Mouse (Mus musculus) midbrain, embryonic 11.5 days (tissue): Measurements from ENCODE around the gene Sgip1. TPM values are rescaled to one million over a fixed set of nuclear protein-coding genes. Genes with fewer than 3 reads are reported as not detected.

Source experiments
- ATAC-seq: fragments of 200-750 bp; cut with Nextera tagmentation; 2 replicates; pipeline ENCODE4 v1.8.0; 2017; ENCODE audit warnings: moderate TSS enrichment, moderate library complexity; ENCODE audit not compliant: low FRiP score
- DNase-seq: peaks from one replicate; pipeline ENCODE4 v3.0.0; 2015; ENCODE audit warnings: low spot score; ENCODE audit errors: missing footprints
- H3K27ac ChIP-seq: fragments of 300-500 bp; sonication (generic); 2 replicates; pipeline ENCODE4 v1.5.1; 2014; ENCODE audit warnings: low read depth, low read length
- H3K27me3 ChIP-seq: fragments of 300-500 bp; sonication (generic); 2 replicates; pipeline ENCODE4 v1.6.1; 2014; ENCODE audit warnings: mild to moderate bottlenecking, low read length, moderate library complexity, mixed read lengths; ENCODE audit not compliant: control insufficient read depth, insufficient read depth
- H3K36me3 ChIP-seq: fragments of 300-500 bp; sonication (generic); 2 replicates; pipeline ENCODE4 v1.6.1; 2014; ENCODE audit warnings: mild to moderate bottlenecking, low read length, moderate library complexity, mixed read lengths; ENCODE audit not compliant: control insufficient read depth, insufficient read depth
- H3K4me1 ChIP-seq: fragments of 300-500 bp; sonication (generic); 2 replicates; pipeline ENCODE4 v1.6.1; 2014; ENCODE audit warnings: low read length; ENCODE audit not compliant: control insufficient read depth, insufficient read depth
- H3K4me2 ChIP-seq: fragments of 300-500 bp; sonication (generic); 2 replicates; pipeline ENCODE4 v1.6.1; 2014; ENCODE audit warnings: mild to moderate bottlenecking, moderate library complexity
- H3K4me3 ChIP-seq: fragments of 300-500 bp; sonication (generic); 2 replicates; pipeline ENCODE4 v1.5.1; 2014; ENCODE audit warnings: low read depth, low read length
- H3K9ac ChIP-seq: fragments of 300-500 bp; sonication (generic); 2 replicates; pipeline ENCODE4 v1.6.1; 2014; ENCODE audit warnings: low read length
- H3K9me3 ChIP-seq: fragments of 300-500 bp; sonication (generic); 2 replicates; pipeline ENCODE4 v1.6.1; 2016; ENCODE audit warnings: low read length; ENCODE audit not compliant: control insufficient read depth
- WGBS: fragments of 180-500 bp; shearing (Covaris S2); extraction: QIAGEN DNeasy Blood & Tissue Kit; methylation state at CpG from one replicate; pipeline ENCODE4 v1.1.7; 2014; 5-methylcytosine and 5-hydroxymethylcytosine counted together
- polyA plus RNA-seq: library from polyadenylated mRNA; unstranded; fragments of >200 nt; fragmentation: Nextera tagmentation; extraction: Ambion mirVana; gene quantifications from 2 replicates; pipeline ENCODE4 v1.2.1, GENCODE M21; 2014

The Sgip1 gene
- polyA plus RNA-seq, 1 experiment from 2014 or later, result 14.4 TPM

DNA sequence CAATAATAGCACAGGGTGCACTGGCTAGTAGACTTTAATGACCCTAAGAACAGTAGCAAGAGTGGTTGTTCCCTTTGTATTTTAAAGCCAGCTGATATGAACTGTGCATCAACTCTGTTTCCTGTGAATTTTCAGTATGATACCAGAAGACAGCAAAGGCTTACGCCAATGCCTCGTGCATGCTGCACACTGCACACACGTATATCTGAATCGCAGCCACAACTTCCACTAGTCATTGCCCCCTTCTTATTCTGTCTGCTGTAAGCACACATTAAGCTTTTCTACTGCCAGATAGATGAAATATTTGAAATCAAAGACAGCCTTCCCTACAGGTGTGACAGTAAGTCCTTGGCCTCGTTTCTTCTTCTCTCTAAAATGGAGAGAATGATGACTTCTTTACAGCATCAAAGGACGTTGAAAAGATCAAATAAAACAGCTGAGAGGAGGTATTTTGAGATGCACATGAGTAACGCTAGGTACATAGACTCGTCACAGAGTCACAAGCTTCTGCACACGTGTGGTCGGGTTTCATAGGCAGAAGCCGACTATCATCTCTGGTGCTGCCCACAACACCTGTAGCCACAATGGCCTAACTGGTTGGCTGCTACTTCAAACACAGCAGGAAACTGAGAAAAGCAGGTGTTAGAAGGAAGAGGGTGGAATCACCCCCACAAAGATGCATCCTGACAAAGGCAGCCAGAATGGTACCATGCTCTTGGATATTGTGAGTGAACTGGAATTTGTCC lies 249.7 kb downstream of the Sgip1 start:
- Histone ChIP-seq H3K4me2 (no peak overlapping the region), H3K9me3 (no peaks in the 10 kb centered on the region), H3K27ac (no peak overlapping the region), H3K36me3 (no peaks in the 10 kb centered on the region), H3K4me3 (no peak overlapping the region), H3K9ac (no peak overlapping the region), H3K27me3 (no peaks in the 10 kb centered on the region), H3K4me1 (no peaks in the 10 kb centered on the region)
- ATAC-seq, result no peak
- peak; percentile 49 for DNase-seq
- 88% methylated on average over 11 of the region's 11 CpGs for WGBS

GRCm38 (mm10) chr4:102991685-102992084 lies 250.6 kb downstream of the Sgip1 start:
- no peaks in the 10 kb centered on the region for H3K27me3 ChIP-seq
- H3K9ac ChIP-seq, result no peak overlapping the region
- no peak for ATAC-seq
- H3K36me3 ChIP-seq, result no peaks in the 10 kb centered on the region
- H3K4me3 ChIP-seq, result no peak overlapping the region
- H3K27ac ChIP-seq, result no peak overlapping the region
- no peak for DNase-seq
- no peak overlapping the region for H3K4me2 ChIP-seq
- no peaks in the 10 kb centered on the region for H3K4me1 ChIP-seq
- no peaks in the 10 kb centered on the region for H3K9me3 ChIP-seq
- 68% methylated on average over 3 of the region's 3 CpGs for WGBS

DNA sequence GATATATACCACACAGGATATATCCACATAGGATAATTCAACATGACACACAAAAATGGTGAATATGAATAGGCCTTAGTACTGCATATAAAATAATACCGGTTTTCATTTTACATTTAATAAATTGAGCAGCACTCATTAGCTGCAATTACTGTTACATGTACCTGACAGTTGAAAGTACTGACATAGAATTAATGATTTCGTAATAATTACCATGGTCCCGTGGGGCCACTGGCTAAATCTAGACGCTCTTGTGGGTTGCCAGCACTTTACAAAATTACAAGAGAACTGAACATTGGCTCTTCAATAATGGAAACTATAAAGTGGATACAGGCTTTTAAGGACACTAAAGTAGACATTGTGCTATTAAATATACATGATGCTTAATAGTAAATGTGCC lies 263.6 kb downstream of the Sgip1 start:
- Histone ChIP-seq H3K27ac (no peak overlapping the region), H3K4me3 (no peak overlapping the region), H3K36me3 (no peaks in the 10 kb centered on the region), H3K4me1 (peaks cover 9% of the 10 kb centered on the region; the same call in 1 of the 2 replicates), H3K9ac (no peak overlapping the region), H3K27me3 (no peaks in the 10 kb centered on the region), H3K9me3 (no peaks in the 10 kb centered on the region), H3K4me2 (no peak overlapping the region)
- 93% methylated on average over 4 of the region's 4 CpGs for WGBS
- ATAC-seq (no peak), DNase-seq (no peak)

DNA sequence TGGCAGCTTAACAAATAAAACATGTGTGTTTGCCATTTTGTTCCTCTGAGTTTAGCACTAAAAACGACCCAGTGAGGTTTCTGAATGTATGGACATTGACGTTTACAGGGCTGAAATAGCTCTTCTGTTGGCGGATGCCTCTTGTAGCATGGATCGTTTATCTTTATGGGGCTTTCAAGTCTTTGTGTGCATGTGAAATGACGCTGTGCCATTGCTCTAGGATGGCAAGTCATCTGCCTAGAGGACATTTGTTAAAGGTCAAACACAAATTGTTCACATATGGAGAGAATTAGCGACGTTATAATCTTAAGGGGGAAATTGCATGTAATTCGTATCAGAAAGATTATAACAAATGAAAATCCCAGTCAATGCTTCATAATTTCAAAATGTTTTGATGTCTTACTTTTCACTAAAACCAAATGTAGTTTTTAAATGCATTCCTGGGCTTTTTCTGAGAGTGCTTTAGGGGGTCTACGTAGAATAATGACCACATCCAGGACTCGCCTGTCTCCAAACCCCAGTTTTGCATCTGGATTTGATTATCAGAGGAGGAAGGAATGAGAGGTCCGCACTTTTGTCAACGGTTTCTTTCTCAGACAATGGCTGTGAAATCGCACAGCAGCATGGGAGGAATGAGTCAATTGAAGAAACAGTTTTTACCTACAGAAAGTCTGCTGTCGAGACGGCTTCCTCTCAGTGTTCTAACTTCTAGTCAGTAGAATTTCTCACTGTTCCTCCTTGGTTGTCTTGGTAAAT lies 264.3 kb downstream of the Sgip1 start:
- Histone ChIP-seq H3K27ac (no peak overlapping the region), H3K9ac (no peak overlapping the region), H3K9me3 (no peaks in the 10 kb centered on the region), H3K4me2 (no peak overlapping the region), H3K4me1 (peaks cover 9% of the 10 kb centered on the region; the same call in 1 of the 2 replicates), H3K4me3 (no peak overlapping the region), H3K36me3 (no peaks in the 10 kb centered on the region), H3K27me3 (no peaks in the 10 kb centered on the region)
- ATAC-seq (no peak), DNase-seq (no peak)
- 73% methylated on average over 15 of the region's 15 CpGs for WGBS

GRCm38 (mm10) chr4:103006266-103006665 lies 265.2 kb downstream of the Sgip1 start:
- H3K27me3 ChIP-seq, result no peaks in the 10 kb centered on the region
- no peak overlapping the region for H3K9ac ChIP-seq
- H3K9me3 ChIP-seq, result no peaks in the 10 kb centered on the region
- 82% methylated on average over 5 of the region's 5 CpGs for WGBS
- H3K36me3 ChIP-seq, result no peaks in the 10 kb centered on the region
- no peak overlapping the region for H3K4me3 ChIP-seq
- no peak overlapping the region for H3K4me2 ChIP-seq
- H3K27ac ChIP-seq, result no peak overlapping the region
- DNase-seq, result peak; percentile 79
- ATAC-seq, result no peak
- peaks cover 9% of the 10 kb centered on the region; the same call in 1 of the 2 replicates for H3K4me1 ChIP-seq

- H3K4me2 ChIP-seq, result no peak overlapping the region
- no peak overlapping the region for H3K9ac ChIP-seq
- no peaks in the 10 kb centered on the region for H3K27me3 ChIP-seq
- 37% methylated on average over 4 of the region's 4 CpGs for WGBS
- H3K4me1 ChIP-seq, result peaks cover 9% of the 10 kb centered on the region; the same call in 1 of the 2 replicates
- ATAC-seq, result peak; percentile 55; the same call in 1 of the 2 replicates
- DNase-seq, result peak; percentile 88
- H3K27ac ChIP-seq, result no peak overlapping the region; the same call in 1 of the 2 replicates
- no peaks in the 10 kb centered on the region for H3K36me3 ChIP-seq
- no peak overlapping the region for H3K4me3 ChIP-seq
- H3K9me3 ChIP-seq, result no peaks in the 10 kb centered on the region
These were observed 265.9 kb downstream of the Sgip1 start for GRCm38 (mm10) chr4:103006943-103007418.

DNA sequence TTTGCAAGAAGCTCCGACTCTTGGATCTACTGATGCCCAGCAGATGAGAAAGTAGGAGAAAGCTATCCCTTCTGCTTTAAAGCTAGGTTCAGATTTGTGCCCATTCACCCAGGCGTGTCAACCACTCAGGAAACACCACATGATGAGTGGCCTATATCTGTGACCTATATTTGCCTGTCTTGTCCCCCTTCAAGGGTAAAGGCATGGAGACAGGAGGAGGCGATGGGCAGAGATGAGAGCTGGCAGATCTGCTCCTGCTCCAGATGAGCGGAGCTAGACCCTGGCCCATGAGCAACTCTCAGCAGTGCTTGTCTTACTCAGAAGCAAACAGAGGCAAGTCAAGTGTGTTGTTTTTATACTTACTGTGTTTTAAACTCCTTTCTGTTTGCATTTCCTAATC lies 269.6 kb downstream of the Sgip1 start:
- ATAC-seq, result no peak

DNA sequence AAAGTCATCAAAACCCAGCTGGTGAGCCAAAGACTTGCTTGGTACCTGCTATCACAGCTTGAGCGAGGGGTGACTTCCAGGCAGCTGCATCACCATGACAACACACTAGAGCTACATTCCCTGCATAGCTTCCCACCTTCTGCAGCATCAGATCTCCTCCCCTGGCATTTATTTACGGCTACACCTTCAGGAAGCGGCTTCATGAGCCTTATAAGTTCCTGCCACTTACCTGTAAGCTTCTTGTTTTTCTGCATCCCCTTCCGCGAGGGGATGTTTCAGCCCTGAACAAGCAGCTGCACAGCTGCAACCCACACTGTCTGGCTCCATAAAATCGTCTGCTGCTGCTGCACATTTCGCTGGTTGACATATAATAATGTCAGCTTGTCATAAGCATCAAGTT lies 270.7 kb downstream of the Sgip1 start:
- no peak overlapping the region for H3K4me3 ChIP-seq
- no peak overlapping the region for H3K27ac ChIP-seq
- no peaks in the 10 kb centered on the region for H3K9me3 ChIP-seq
- H3K9ac ChIP-seq, result no peak overlapping the region
- no peak overlapping the region for H3K4me2 ChIP-seq
- H3K4me1 ChIP-seq, result peaks cover 9% of the 10 kb centered on the region
- no peak for DNase-seq
- WGBS, result 31% methylated on average over 7 of the region's 7 CpGs
- ATAC-seq, result no peak
- H3K27me3 ChIP-seq, result no peaks in the 10 kb centered on the region
- no peaks in the 10 kb centered on the region for H3K36me3 ChIP-seq

More for the DNA sequence above, 269.6 kb downstream of the Sgip1 start:
- Histone ChIP-seq H3K36me3 (no peaks in the 10 kb centered on the region), H3K4me3 (no peak overlapping the region), H3K27me3 (no peaks in the 10 kb centered on the region), H3K4me1 (peaks cover 15% of the 10 kb centered on the region), H3K9ac (no peak overlapping the region), H3K9me3 (no peaks in the 10 kb centered on the region), H3K27ac (no peak overlapping the region), H3K4me2 (no peak overlapping the region)
- DNase-seq, result no peak
- 89% methylated on average over 4 of the region's 4 CpGs for WGBS

DNA sequence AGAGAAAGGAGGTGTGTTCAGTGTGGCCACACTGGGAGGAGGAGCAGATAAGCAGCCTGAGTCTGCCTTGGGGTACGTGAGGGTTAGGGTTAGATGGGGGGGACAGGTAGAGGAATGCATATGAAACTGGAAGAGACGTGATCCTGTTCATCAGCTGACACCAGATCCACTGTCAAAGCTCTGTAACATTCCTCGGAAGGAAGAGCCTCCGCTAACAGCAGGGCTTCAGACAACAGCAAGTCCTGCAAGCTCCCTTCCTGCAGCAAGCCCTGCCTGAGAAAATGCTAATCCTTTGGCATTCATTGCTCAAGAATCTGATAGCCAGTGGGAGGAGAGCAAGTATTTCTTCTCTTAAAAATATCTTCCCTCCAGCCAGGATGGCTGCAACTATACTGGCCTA lies 272.4 kb downstream of the Sgip1 start:
- Histone ChIP-seq H3K27ac (no peak overlapping the region), H3K9ac (peak overlapping the region; percentile 16; the same call in 1 of the 2 replicates), H3K27me3 (no peaks in the 10 kb centered on the region), H3K4me2 (peak overlapping the region; percentile 33), H3K9me3 (no peaks in the 10 kb centered on the region), H3K4me1 (peaks cover 6% of the 10 kb centered on the region), H3K4me3 (0 out of 2 replicates have a peak overlapping the region, but pooled peaks have one; percentile 7), H3K36me3 (no peaks in the 10 kb centered on the region)
- DNase-seq, result peak; percentile 91
- ATAC-seq, result peak; percentile 69
- 1% methylated on average over 4 of the region's 4 CpGs for WGBS
